Mouse (Mus musculus): ENCODE measurements around the gene Dner.
A peak's percentile ranks its signal among the peaks of the same experiment; 100 is the strongest.

Dner gene

GRCm38 (mm10) chr1:84449566-84450278 lies 246.3 kb downstream of the Dner start:
- no peak for DNase-seq (ENCODE audit: low read depth, low spot score)

GRCm38 (mm10) chr1:84443640-84444039 lies 252.4 kb downstream of the Dner start:
- peak; percentile 43 for DNase-seq (ENCODE audit: low read depth, low spot score)

DNA sequence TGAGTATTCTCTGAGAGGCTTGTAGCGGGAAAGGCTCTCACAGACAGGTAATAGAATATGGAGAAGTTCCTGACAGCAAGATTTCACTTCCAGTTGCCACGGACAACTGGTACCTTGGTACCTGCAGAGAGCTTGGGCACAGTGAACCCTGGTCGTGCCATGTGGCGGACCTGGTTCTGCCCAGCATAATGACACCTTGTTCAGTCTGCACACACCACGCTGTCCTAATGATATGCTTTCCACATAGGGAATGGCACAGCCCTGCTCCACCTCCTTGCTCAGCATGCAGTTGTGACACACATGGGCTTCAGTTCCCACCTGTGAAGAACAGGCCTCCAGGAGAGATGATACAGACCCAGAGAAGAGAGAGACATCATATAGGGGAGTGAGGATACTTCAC lies 253.0 kb downstream of the Dner start:
- no peak for DNase-seq (ENCODE audit: low read depth, low spot score)

DNA sequence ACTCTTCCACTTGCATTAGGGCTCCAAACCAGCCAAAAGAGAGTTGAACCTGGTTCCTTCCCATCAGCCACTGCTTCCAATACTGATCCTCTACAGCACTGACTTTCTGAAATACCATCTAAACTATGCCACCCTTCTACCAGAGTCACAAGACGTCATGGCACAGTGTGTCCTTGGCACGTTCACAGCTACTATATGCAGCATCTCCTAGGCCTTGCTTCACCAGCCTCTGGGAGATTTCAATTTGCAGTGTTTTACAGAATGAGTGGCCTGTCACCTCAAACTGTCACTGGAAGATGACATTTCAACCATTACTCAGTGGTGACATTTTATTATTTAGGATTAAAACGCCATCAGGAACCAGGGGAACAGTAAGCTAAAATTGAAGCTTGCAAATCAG lies 254.6 kb downstream of the Dner start:
- no peak for DNase-seq (ENCODE audit: low read depth, low spot score)

- DNase-seq (ENCODE audit: low read depth, low spot score): no peak
These were observed 258.5 kb downstream of the Dner start for GRCm38 (mm10) chr1:84437565-84437964.

GRCm38 (mm10) chr1:84436281-84436680 lies 259.7 kb downstream of the Dner start:
- no peak for DNase-seq (ENCODE audit: low read depth, low spot score)

GRCm38 (mm10) chr1:84433291-84433980 lies 262.6 kb downstream of the Dner start:
- DNase-seq (ENCODE audit: low read depth, low spot score): no peak

DNA sequence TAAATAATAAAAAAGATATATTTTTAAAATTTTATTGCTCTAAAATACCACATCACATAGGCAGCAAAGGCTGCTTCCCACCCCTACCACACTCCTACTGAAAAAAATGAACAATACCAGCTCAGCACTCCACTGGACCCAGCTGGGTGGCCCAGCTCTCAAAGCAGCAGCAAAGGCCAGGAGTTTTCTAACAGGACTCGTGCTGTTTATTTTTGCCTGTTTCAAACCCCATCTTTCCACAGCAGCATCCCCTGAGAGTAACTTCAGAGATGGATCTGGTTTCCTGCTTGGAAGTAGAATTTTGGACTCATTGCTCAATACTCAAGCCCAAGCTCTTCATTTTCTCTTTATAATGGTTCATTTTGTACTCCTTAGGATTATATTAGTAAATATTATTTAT lies 263.7 kb downstream of the Dner start:
- DNase-seq (ENCODE audit: low read depth, low spot score): no peak

DNA sequence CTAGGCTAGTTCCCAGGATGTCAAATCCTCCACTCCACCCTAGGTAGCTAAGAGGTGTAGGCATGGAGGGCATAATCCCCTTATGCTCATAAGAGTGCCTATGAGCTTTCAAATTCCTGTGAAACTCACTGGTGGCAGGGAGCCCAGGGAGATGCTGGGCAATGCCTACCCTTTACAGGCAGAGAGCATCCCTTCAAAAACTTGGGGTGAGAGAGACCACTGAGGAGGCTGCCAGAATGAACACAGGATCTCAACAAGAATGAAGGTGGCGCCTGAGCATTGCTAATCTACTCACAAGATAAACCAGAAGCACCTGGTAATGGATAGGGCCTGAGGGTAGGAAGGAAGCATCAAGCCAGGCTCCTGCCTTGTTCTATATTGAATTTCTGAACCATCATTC lies 267.7 kb downstream of the Dner start:
- no peak for DNase-seq (ENCODE audit: low read depth, low spot score)

DNA sequence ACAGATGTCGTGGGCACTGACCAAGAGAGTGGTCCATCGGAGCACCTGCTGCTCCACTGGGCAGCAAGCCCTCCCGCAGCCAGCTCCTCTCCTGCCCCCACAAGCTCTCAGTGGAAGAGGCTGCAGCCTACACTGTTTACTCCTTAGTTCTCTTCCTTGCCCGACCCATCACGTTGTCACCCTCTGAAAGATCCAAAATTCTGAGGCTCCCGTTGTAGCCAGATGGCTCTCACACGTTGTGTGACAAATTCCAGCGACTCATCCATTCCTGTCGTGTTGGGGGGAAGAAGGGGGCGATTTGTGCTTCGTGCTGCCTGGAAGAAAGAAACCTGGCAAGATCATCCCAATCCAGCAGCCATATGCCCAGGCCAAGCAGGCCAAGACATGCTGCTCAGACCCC lies 268.3 kb downstream of the Dner start:
- no peak for DNase-seq (ENCODE audit: low read depth, low spot score)

- no peak for DNase-seq (ENCODE audit: low read depth, low spot score)
These were observed 269.3 kb downstream of the Dner start for GRCm38 (mm10) chr1:84426679-84427078.

- DNase-seq (ENCODE audit: low read depth, low spot score): no peak
These were observed 273.1 kb downstream of the Dner start for GRCm38 (mm10) chr1:84422881-84423280.

DNA sequence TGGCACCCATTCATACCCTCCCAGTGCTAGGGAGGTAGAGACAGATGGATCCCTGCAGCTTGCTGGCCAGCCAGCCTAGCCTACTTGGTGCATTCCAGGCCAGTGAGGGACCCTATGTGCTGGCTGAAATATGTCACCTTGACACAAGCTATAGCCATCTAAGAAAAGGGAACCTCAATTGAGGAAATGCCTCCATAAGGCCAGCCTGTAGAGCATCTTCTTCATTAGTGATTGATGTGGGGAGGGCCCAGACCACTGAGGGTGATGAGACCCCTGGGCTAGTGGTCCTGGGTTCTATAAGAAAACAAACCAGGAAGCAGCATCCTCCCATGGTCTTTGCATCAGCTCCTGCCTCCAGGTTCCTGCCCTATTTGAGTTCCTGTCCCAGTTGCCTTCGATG lies 274.2 kb downstream of the Dner start:
- no peak for DNase-seq (ENCODE audit: low read depth, low spot score)

- no peak for DNase-seq (ENCODE audit: low read depth, low spot score)
These were observed 276.6 kb downstream of the Dner start for GRCm38 (mm10) chr1:84419416-84419815.

DNA sequence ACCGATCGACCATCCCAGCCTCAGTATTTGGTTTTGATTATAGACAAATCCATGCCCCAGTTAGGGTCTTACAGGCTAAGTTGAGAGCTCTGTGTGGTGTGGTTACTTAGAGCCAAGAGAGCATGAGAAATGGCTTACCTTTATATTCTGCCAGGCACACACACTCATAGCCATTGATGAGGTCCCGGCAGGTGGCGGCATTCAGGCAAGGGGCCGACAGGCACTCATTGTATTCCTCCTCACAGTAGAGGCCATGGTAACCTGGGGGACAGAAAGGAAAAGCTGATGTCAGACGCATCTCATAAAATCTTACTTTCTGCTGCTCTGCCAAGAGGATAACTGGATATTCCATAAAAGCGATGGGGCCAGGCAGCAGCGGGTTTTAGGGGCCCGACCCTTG lies 277.5 kb downstream of the Dner start:
- no peak for DNase-seq (ENCODE audit: low read depth, low spot score)

DNA sequence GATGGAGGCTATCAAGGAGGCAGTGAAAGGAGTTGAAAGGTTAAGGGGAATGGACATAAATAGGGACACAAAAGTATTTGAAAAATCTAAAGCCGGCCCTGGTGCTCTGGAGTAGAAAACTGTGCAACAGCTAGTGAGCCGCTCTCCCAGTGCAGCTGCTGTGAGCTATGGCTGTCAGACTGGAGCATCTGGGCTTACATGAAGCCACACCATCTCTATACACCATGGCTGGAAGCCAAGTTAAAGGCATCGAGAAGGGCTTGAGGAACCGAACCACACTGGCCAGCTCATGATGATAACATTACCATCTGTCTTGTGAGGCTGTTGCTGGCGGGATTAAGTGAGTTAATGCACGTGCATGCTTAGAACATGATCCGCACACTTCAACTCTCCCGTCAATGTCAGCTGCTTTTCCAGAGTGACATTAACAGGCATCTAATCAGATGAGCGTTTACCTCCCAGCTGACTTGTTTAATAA lies 278.2 kb downstream of the Dner start:
- no peak for DNase-seq (ENCODE audit: low read depth, low spot score)

- no peak for DNase-seq (ENCODE audit: low read depth, low spot score)
These were observed 278.7 kb downstream of the Dner start for GRCm38 (mm10) chr1:84417276-84417675.

DNA sequence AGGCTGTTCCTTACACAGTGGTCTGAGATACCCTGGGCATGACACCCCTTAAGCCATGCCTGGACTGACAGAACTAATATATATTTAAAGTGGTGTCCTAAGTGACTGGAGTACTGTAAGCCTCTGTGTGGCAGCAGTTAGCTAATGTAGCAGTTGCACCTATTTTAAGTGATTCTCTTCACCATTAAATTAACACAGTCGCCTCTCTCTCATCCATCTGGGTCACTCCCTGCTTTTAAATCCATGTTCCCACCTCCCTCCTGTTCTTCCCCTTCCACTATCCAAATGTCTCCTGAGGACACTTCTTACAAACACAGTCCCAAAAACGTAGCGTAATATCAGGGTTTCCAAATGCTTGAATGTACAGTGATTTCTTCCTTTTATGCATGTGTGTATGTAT lies 281.6 kb downstream of the Dner start:
- DNase-seq (ENCODE audit: low read depth, low spot score): no peak

DNA sequence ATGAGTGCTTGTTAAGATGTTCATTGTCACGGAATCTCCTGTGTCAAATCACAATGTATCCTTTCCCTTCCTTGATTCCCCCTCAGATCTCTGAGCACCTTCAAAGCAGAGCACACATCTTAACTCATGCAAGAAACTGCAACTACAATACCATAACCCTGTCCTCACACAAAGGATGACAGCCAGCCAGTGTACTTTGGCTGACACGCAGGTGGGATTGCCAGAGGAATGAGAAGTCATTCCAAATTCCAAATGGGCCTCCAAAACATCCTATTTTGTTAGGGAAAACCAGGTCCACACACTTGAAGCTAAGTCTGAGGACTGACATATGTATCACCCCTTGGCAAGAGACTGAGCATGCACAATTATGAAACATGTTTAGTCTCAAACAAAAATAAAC lies 286.5 kb downstream of the Dner start:
- DNase-seq (ENCODE audit: low read depth, low spot score): no peak

DNA sequence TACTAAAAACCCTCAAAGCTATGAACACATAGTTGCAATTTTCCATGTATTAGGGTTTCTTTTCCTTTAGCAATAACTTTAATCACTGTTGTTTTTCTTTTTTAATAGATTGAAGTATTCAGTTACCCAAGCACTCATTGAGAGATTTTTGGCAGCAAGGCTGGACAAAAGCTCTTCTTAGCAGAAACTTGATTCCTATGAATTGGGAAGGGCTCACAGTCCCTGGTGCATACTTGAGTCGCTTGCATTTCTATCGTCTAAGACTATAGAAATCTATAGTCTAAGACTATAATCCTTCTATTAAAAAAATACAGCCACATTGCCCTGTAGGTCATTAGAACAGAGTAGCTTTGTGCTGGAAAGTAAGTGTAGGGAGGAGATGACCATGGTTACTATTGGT lies 287.1 kb downstream of the Dner start:
- no peak for DNase-seq (ENCODE audit: low read depth, low spot score)

DNA sequence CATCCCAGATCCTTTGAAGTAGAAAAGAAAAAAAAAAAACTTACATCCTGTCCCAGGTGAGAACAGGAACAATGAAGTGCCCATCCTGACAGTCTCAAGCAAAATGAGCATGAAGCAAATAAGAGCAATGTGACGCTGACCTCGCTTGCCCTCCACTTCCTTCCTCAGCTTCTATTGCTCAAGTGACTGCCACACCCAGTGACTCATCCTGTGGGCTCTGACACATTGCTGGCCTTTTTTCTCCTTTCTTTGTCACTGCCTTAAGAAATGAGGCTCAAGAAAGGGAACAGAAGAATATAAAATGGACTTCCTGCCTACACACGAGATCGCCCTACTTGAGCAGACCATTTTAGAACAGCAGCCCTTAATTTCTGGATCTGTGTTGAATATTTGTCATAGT lies 289.1 kb downstream of the Dner start:
- DNase-seq (ENCODE audit: low read depth, low spot score): no peak

DNA sequence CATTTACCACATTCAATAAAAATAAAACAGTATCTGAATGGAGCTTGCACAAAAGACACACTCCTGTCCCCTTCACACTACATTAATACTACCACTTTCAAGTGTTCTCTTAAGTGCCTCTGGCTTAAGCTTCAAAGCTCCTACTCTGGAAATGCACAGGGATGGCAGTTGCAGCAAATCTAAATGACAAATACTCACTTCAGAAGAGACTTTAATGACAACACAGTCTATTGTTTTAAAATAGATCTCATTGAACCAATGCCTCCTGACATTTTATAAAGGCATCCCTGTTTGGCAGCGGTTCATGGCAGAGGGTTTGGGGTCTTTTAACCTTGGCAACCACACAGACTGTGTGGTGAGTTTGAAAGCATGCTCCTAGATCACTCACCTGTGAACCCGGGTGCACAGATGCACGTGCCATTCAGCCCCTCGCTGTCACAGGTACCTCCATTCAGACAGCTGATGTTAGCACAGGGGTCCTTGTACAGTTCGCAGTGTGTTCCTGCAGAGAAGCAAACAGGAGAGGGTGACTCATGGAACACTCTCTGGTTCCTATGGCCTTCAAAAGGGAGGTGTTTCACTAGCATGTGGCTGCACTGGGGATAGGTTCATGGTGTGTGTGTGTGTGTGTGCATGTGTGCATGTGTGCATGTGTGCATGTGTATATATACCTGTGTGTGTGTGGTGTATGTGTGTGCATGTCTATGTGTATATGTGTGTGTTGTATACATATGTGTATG lies 290.3 kb downstream of the Dner start:
- no peak for DNase-seq (ENCODE audit: low read depth, low spot score)

DNA sequence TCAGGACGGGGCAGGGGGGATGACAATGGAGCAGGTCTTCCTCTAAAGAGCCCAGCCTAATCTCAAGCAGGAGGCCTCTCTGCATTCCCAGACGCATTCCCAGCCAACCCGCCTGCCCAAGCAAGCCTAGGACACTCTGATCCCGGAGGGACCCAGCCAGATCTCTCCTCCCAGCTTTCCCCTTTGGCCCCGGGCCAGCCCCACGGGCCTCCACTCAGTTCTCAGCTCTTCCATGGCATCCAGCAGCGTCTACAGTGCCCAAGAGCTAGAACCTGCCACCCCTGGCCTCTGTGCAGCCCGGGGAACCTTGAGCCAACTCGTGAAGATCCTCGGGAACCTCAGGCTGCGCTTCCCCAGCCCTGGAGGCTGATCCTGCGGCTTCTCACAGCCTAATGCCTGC lies 291.1 kb downstream of the Dner start:
- DNase-seq (ENCODE audit: low read depth, low spot score): no peak
